Mouse (Mus musculus) embryonic fibroblast, embryonic 13.5 days (primary cell): Measurements from ENCODE around the gene Rreb1.

Experiments
- CTCF ChIP-seq: IDR thresholded peaks from 2 replicates; pipeline ENCODE4 v1.5.1; 2011; ENCODE audit warnings: mild to moderate bottlenecking, control low read depth, low read length, moderate library complexity, borderline replicate concordance; ENCODE audit not compliant: insufficient read depth
- POLR2A ChIP-seq: IDR thresholded peaks from 2 replicates; pipeline ENCODE4 v1.6.1; 2011; ENCODE audit warnings: low read depth, mild to moderate bottlenecking, control low read depth, low read length, moderate library complexity

- TF ChIP-seq CTCF (no peak), POLR2A (no peak)
Observed at GRCm38 (mm10) chr13:37926394-37926793, 148.2 kb downstream of the Rreb1 start.
